8 mouse cellular contexts compared by ENCODE assay signal in the genomic region with DNA sequence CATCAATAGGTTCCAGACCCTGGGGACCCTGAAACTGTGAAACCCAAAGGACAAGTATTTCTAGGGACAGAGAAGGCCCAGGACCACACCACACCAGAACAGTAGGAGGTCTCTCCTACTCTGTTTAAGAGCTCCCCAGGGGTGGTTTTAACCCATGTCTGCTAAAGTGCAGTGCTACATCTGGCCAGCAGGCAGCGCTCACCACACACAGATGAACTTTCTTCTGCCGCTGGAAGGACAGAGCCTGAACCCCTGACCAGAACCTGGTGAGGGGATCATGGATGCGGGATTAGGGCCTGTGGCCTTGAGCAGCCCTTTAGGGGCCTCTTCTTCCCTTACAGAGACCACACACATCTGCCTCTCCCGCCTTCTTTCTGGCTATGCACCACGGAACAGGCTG. TPM values are rescaled to one million over a fixed set of nuclear protein-coding genes. Genes with fewer than 3 reads are reported as not detected.
DNase-seq lines count a peak whose midpoint lies in the region; ATAC-seq and TF ChIP-seq lines count a peak whose summit lies in the region.

No protein-coding gene starts in this region.

- no peak for ATAC-seq in liver, postnatal 0 days

- H3K4me1 ChIP-seq in liver, postnatal 0 days (ENCODE audit: insufficient read depth): 0 out of 2 replicates have a peak, but pooled peaks cover 3% of the 10 kb centered on the region
- H3K4me1 ChIP-seq in olfactory bulb, adult 2 months (ENCODE audit: control insufficient read depth, insufficient read depth, low read length): peaks cover 24% of the 10 kb centered on the region
- H3K4me1 ChIP-seq in thymus, adult 2 months (replicated peaks; ENCODE audit: control insufficient read depth, insufficient read depth, low read length): peaks cover 7% of the 10 kb centered on the region

- TF ChIP-seq EP300 in liver, postnatal 0 days (IDR thresholded peaks at IDR 0.05; ENCODE audit: low read depth): no peak

- no peak for TF ChIP-seq POLR2A in olfactory bulb, adult 2 months (IDR thresholded peaks at IDR 0.05; ENCODE audit: insufficient read depth, low read depth, low read length)
- no peak for TF ChIP-seq POLR2A in thymus, adult 2 months (IDR thresholded peaks at IDR 0.05; ENCODE audit: control insufficient read depth, extremely low read depth, insufficient read depth, low read length, poor library complexity)

- no peaks in the 10 kb centered on the region for H3K36me3 ChIP-seq in liver, postnatal 0 days (replicated peaks; ENCODE audit: insufficient read depth, low read length)
- no peaks in the 10 kb centered on the region for H3K36me3 ChIP-seq in thymus, adult 2 months (ENCODE audit: control insufficient read depth, insufficient read depth, low read length)

- H3K4me2 ChIP-seq in liver, postnatal 0 days (ENCODE audit: low read depth, low read length): no peak overlapping the region

- TF ChIP-seq CTCF in liver, postnatal 0 days (IDR thresholded peaks at IDR 0.05; ENCODE audit: low read depth): peak; percentile 94
- TF ChIP-seq CTCF in olfactory bulb, adult 2 months (IDR thresholded peaks at IDR 0.05; ENCODE audit: insufficient read depth, low read depth, low read length): peak; percentile 88
- TF ChIP-seq CTCF in thymus, adult 2 months (IDR thresholded peaks at IDR 0.05; ENCODE audit: borderline replicate concordance, control insufficient read depth, extremely low read depth, insufficient read depth, low read length, poor library complexity): peak; percentile 84; the same call in 1 of the 2 replicates

- H3K9me3 ChIP-seq in liver, postnatal 0 days (ENCODE audit: low read length): no peaks in the 10 kb centered on the region

- H3K4me3 ChIP-seq in liver, postnatal 0 days (ENCODE audit: low read depth, low read length): no peak overlapping the region
- H3K4me3 ChIP-seq in olfactory bulb, adult 2 months (ENCODE audit: insufficient read depth, low read depth, low read length): no peak overlapping the region
- no peak overlapping the region for H3K4me3 ChIP-seq in thymus, adult 2 months (ENCODE audit: control insufficient read depth, insufficient read depth, low read length)

- H3K27me3 ChIP-seq in liver, postnatal 0 days (ENCODE audit: insufficient read depth, low read length): no peaks in the 10 kb centered on the region
- H3K27me3 ChIP-seq in thymus, adult 2 months (ENCODE audit: control insufficient read depth, insufficient read depth, low read length): no peaks in the 10 kb centered on the region

- peak; percentile 70 for DNase-seq in 416B (ENCODE audit: low read depth)
- DNase-seq in MN1 (ENCODE audit: low spot score): peak; percentile 88
- peak; percentile 54 for DNase-seq in cerebellum, adult 9-10 months
- peak; percentile 80 to 82 for DNase-seq in frontal cortex, postnatal 25 days (ENCODE audit: low spot score in 2 of 2)
- peak; percentile 70 to 78 for DNase-seq in kidney, postnatal 25 days
- DNase-seq in liver, postnatal 0 days: peak; percentile 77
- DNase-seq in thymus, adult 2 months: peak; percentile 79

- H3K27ac ChIP-seq in liver, postnatal 0 days (ENCODE audit: low read depth): no peak overlapping the region
- H3K27ac ChIP-seq in olfactory bulb, adult 2 months (ENCODE audit: insufficient read depth, low read depth, low read length): no peak overlapping the region
- no peak overlapping the region for H3K27ac ChIP-seq in thymus, adult 2 months (ENCODE audit: control insufficient read depth, insufficient read depth, low read length)

- no peak overlapping the region for H3K9ac ChIP-seq in liver, postnatal 0 days (replicated peaks)

- 15% methylated on average over 5 of the region's 5 CpGs for WGBS in liver, postnatal 0 days (ENCODE audit: insufficient replicate concordance)
- 9% methylated on average over 5 of the region's 5 CpGs for WGBS in olfactory bulb, adult 2 months
- WGBS in thymus, adult 2 months: 36% methylated on average over 5 of the region's 5 CpGs

RNA-seq across cellular contexts. Expression of a gene that starts 26.6 kb away (rescaled TPM):
- polyA plus RNA-seq in liver, postnatal 0 days (2015; fragmentation: Nextera tagmentation; extraction: Ambion mirVana): 11.5 and 13.3 TPM in 2 replicates
- polyA plus RNA-seq in olfactory bulb, adult 2 months (2012; ENCODE audit: insufficient read depth, insufficient read length, low replicate concordance, missing spikeins): not detected in 2 replicates
- polyA plus RNA-seq in thymus, adult 2 months (2012; rRNA removed): 81.1 and 83.6 TPM in 2 replicates

RNA-seq across cellular contexts. Expression of a gene that starts 50.8 kb away (rescaled TPM):
- polyA plus RNA-seq in liver, postnatal 0 days (2015; fragmentation: Nextera tagmentation; extraction: Ambion mirVana): 120 and 127 TPM in 2 replicates
- polyA plus RNA-seq in olfactory bulb, adult 2 months (2012; ENCODE audit: insufficient read depth, insufficient read length, low replicate concordance, missing spikeins): 2,065 TPM in 1 of 2 replicates, not detected in the other
- 1,833 and 1,914 TPM in 2 replicates for polyA plus RNA-seq in thymus, adult 2 months (2012; rRNA removed)

Comparison
In these comparisons a context has a peak if more than half of its experiments do, and no peak if none do; other contexts are left out.
1. RNA of a gene that starts 26.6 kb away (polyA plus RNA-seq): 81.1 to 83.6 TPM in thymus, adult 2 months and 11.5 to 13.3 TPM in liver, postnatal 0 days; not detected in olfactory bulb, adult 2 months; every median in the first group is over 10 times any median in the second.
2. Peak in every context shown above with its lines, with median percentiles within 50 percentile points of each other: DNase-seq and CTCF ChIP-seq.